Mouse (Mus musculus) adrenal gland, adult 2 months (tissue): Measurements from ENCODE around the gene Aldh1l1. TPM values are rescaled to one million over a fixed set of nuclear protein-coding genes. Genes with fewer than 3 reads are reported as not detected.
A peak's percentile ranks its signal among the peaks of the same experiment; 100 is the strongest.

ENCODE experiments used
- DNase-seq: peaks from one replicate; pipeline ENCODE4 v3.0.0; 2021
- polyA plus RNA-seq: library from polyadenylated mRNA; depleted of rRNA; stranded (reverse); fragments of >200 nt; gene quantifications from 2 replicates; pipeline ENCODE4 v1.2.3, GENCODE M21; 2012
- total RNA-seq, 2 experiments: library from RNA; stranded (reverse); gene quantifications; 2 replicates each; pipeline ENCODE4 v1.2.3; 2021

Aldh1l1 gene
- total and polyA plus RNA-seq, 3 experiments, result 111 to 202 (median 136) TPM

GRCm38 (mm10) chr6:90550161-90550912 is 64.1 kb downstream of the Aldh1l1 start:
- DNase-seq, result peak; percentile 92

- DNase-seq, result no peak
These were observed 65.0 kb downstream of the Aldh1l1 start for GRCm38 (mm10) chr6:90551251-90551650.

GRCm38 (mm10) chr6:90553197-90553596 is 67.0 kb downstream of the Aldh1l1 start:
- no peak for DNase-seq

GRCm38 (mm10) chr6:90553682-90554081 is 67.5 kb downstream of the Aldh1l1 start:
- no peak for DNase-seq

GRCm38 (mm10) chr6:90556534-90557058 is 70.4 kb downstream of the Aldh1l1 start:
- DNase-seq, result no peak

GRCm38 (mm10) chr6:90557077-90557476 is 70.8 kb downstream of the Aldh1l1 start:
- no peak for DNase-seq

- DNase-seq, result no peak
These were observed 71.8 kb downstream of the Aldh1l1 start for GRCm38 (mm10) chr6:90557829-90558693.

GRCm38 (mm10) chr6:90560390-90561058 is 74.3 kb downstream of the Aldh1l1 start:
- DNase-seq, result no peak

- DNase-seq, result no peak
These were observed 75.1 kb downstream of the Aldh1l1 start for GRCm38 (mm10) chr6:90561234-90561781.

GRCm38 (mm10) chr6:90564240-90564639 is 78.0 kb downstream of the Aldh1l1 start:
- peak; percentile 70 for DNase-seq

- peak; percentile 86 for DNase-seq
These were observed 79.4 kb downstream of the Aldh1l1 start for GRCm38 (mm10) chr6:90565357-90566215.

- DNase-seq, result peak; percentile 88
These were observed 81.3 kb downstream of the Aldh1l1 start for GRCm38 (mm10) chr6:90567486-90567885.

GRCm38 (mm10) chr6:90567928-90568327 is 81.7 kb downstream of the Aldh1l1 start:
- no peak for DNase-seq

- DNase-seq, result no peak
These were observed 82.5 kb downstream of the Aldh1l1 start for GRCm38 (mm10) chr6:90568721-90569120.

- DNase-seq, result no peak
These were observed 83.6 kb downstream of the Aldh1l1 start for GRCm38 (mm10) chr6:90569736-90570383.

- DNase-seq, result no peak
These were observed 84.2 kb downstream of the Aldh1l1 start for GRCm38 (mm10) chr6:90570392-90570791.

- peak; percentile 81 for DNase-seq
These were observed 89.1 kb downstream of the Aldh1l1 start for GRCm38 (mm10) chr6:90575261-90575715.

GRCm38 (mm10) chr6:90578174-90578573 is 91.9 kb downstream of the Aldh1l1 start:
- no peak for DNase-seq

GRCm38 (mm10) chr6:90582331-90582730 is 96.1 kb downstream of the Aldh1l1 start:
- DNase-seq, result peak; percentile 47

GRCm38 (mm10) chr6:90588113-90588512 is 101.9 kb downstream of the Aldh1l1 start:
- DNase-seq, result no peak
